Mouse (Mus musculus) left cerebral cortex, adult 2 months (tissue): ENCODE data around the gene Phospho1. TPM values are rescaled to one million over a fixed set of nuclear protein-coding genes. Genes with fewer than 3 reads are reported as not detected.

Experiments used
- DNase-seq, 2 experiments: peaks; one replicate each; pipeline ENCODE4 v3.0.0; 2021 to 2022; ENCODE audit warnings: low spot score in 2 of 2, mixed read lengths in 1 of 2; ENCODE audit errors: extremely low spot score in 1 of 2
- H3K27ac ChIP-seq: fragments of 200-600 bp; 2 replicates; pipeline ENCODE4 v1.8.1; 2022
- H3K4me3 ChIP-seq: fragments of 200-600 bp; 2 replicates; pipeline ENCODE4 v1.8.1; 2022
- CTCF ChIP-seq: fragments of 200-600 bp; IDR thresholded peaks from 2 replicates; pipeline ENCODE4 v1.8.1; 2022; ENCODE audit warnings: antibody characterized with exemption, mild to moderate bottlenecking, moderate library complexity
- intact Hi-C: fragments of 180-260 bp; cut with DNase I; formaldehyde crosslinking; loops from one replicate; pipeline ENCODE4 v1.15.1; 2025
- total RNA-seq, 2 experiments: library from RNA; stranded (reverse); gene quantifications; 2 replicates each; pipeline ENCODE4 v1.2.3; 2021

Phospho1 gene
- total RNA-seq, 2 experiments from 2014 or later = 75.1 to 80.4 TPM

DNA sequence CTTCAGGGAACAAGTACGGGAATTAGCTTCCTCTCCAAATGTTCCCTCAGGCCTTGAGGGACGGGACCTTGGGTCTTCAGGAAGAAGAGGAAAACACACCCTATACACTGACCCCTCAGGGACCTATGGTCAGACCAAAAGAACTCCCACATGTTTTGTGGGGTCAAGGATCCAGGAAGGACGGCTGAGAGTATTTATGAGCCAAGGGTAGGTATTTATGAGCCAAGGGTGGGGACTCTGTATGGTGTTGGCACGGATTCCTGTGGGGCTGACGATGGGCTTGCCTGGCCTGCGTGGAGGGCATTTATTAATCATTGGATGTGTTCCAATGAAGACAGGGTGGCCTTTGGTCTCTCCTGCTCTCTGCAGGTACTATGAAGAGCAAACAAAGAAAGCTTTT, 12.1 kb downstream of the Phospho1 start:
- no peak for DNase-seq
- intact Hi-C loops = no loop called here
- H3K4me3 ChIP-seq = no peak overlapping the region
- H3K27ac ChIP-seq = 0 out of 2 replicates have a peak overlapping the region, but pooled peaks have one; percentile 32
- no peak for TF ChIP-seq CTCF

- DNase-seq = no peak
- 0 out of 2 replicates have a peak within 1 kb of the TSS, but pooled peaks have one; percentile 32 for H3K27ac ChIP-seq
These were observed 12.8 kb downstream of the Phospho1 start, which contains the start of gene Gngt2 for GRCm38 (mm10) chr11:95837059-95837458. Gngt2 (plus strand) TSS chr11:95837216.

DNA sequence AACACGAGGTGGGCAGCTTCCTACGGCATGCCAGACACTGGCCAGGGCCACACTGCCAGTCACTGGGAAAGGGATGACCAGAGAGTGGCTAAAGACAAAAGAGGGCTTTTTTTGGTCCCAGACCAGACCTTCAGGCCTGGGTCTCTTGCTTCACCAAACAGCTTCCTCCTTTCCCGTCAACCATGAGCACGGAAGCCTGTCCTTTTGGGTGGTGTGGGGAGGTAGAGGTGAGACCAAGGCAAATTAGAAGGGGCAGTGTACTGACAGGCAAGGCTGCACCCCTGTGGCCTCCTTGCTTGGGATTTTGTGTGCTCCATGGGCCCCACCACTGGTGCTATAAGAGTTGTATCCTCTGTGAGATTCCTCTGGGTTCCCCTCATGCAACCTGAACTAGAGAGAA, 14.3 kb downstream of the Phospho1 start:
- no peak overlapping the region for H3K4me3 ChIP-seq
- no peak for TF ChIP-seq CTCF
- DNase-seq = no peak
- intact Hi-C loops = no loop called here
- H3K27ac ChIP-seq = no peak overlapping the region

More at GRCm38 (mm10) chr11:95837059-95837458, 12.8 kb downstream of the Phospho1 start, which contains the start of gene Gngt2:
- TF ChIP-seq CTCF = no peak
- intact Hi-C loops = no loop called here
- no peak within 1 kb of the TSS for H3K4me3 ChIP-seq

- no peak for DNase-seq
- no peak for TF ChIP-seq CTCF
- Histone ChIP-seq H3K4me3 (no peak overlapping the region), H3K27ac (no peak overlapping the region)
- intact Hi-C loops = no loop called here
These were observed 14.9 kb downstream of the Phospho1 start for GRCm38 (mm10) chr11:95838999-95839868.

GRCm38 (mm10) chr11:95840694-95841497, 16.6 kb downstream of the Phospho1 start:
- no peak for DNase-seq
- no peak for TF ChIP-seq CTCF
- no peak overlapping the region for H3K27ac ChIP-seq
- intact Hi-C loops = no loop called here
- no peak overlapping the region for H3K4me3 ChIP-seq

GRCm38 (mm10) chr11:95841498-95841830, 17.2 kb downstream of the Phospho1 start:
- no peak for DNase-seq
- no peak for TF ChIP-seq CTCF
- H3K4me3 ChIP-seq = no peak overlapping the region
- no peak overlapping the region for H3K27ac ChIP-seq
- intact Hi-C loops = no loop called here

- no peak for TF ChIP-seq CTCF
- intact Hi-C loops = no loop called here
- Histone ChIP-seq H3K27ac (no peak within 1 kb of the TSS), H3K4me3 (0 out of 2 replicates have a peak within 1 kb of the TSS, but pooled peaks have one; percentile 5)
- DNase-seq = no peak
These were observed 17.9 kb downstream of the Phospho1 start, which contains the start of gene Abi3 for GRCm38 (mm10) chr11:95842074-95842681. Abi3 (minus strand) TSS chr11:95842476.

- Histone ChIP-seq H3K4me3 (no peak overlapping the region), H3K27ac (no peak overlapping the region)
- intact Hi-C loops = no loop called here
- TF ChIP-seq CTCF = no peak
- no peak for DNase-seq
These were observed 18.7 kb downstream of the Phospho1 start for GRCm38 (mm10) chr11:95842953-95843352.

- intact Hi-C loops = no loop called here
- no peak for DNase-seq
- TF ChIP-seq CTCF = no peak
- no peak overlapping the region for H3K4me3 ChIP-seq
- no peak overlapping the region for H3K27ac ChIP-seq
These were observed 19.2 kb downstream of the Phospho1 start for GRCm38 (mm10) chr11:95843421-95843950.

DNA sequence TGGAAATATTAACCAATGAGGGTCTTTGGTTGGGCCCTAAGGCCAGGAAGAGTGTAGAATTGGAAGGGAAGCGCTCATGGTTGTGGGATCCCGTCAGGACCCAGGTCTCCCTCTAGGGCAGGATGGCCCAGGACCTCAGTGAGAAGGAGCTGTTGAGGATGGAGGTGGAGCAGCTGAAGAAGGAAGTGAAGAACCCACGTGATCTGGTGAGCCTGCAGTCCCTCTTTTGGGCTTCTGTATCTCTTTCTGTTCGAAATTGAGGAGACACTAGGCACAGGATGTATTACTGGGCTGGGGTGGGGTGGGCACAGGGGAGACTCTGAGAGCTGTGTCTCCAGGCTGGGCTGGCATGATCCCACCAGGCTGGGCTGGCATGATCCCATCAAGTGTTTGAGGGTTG, 20.6 kb downstream of the Phospho1 start:
- intact Hi-C loops = no loop called here
- TF ChIP-seq CTCF = no peak
- DNase-seq = no peak
- Histone ChIP-seq H3K27ac (no peak overlapping the region), H3K4me3 (no peak overlapping the region)

GRCm38 (mm10) chr11:95850898-95851297, 26.6 kb downstream of the Phospho1 start:
- no peak for DNase-seq
- H3K27ac ChIP-seq = no peak overlapping the region
- H3K4me3 ChIP-seq = no peak overlapping the region
- intact Hi-C loops = no loop called here
- no peak for TF ChIP-seq CTCF
